Mouse (Mus musculus) C2C12 (cell line): ENCODE results near the gene Vsir. TPM values are rescaled to one million over a fixed set of nuclear protein-coding genes. Genes with fewer than 3 reads are reported as not detected.

Experiments used
- H3K27me3 ChIP-seq: one replicate; pipeline ENCODE4 v1.6.1; 2011; ENCODE audit not compliant: control insufficient read depth, insufficient read depth, insufficient read length
- H3K36me3 ChIP-seq: one replicate; pipeline ENCODE4 v1.6.1; 2011; ENCODE audit not compliant: control insufficient read depth, insufficient read depth
- H3K4me3 ChIP-seq: one replicate; pipeline ENCODE4 v1.5.1; 2011; ENCODE audit warnings: mild to moderate bottlenecking, control low read depth; ENCODE audit not compliant: poor library complexity, insufficient read depth, severe bottlenecking
- H3K79me2 ChIP-seq: one replicate; pipeline ENCODE4 v1.6.1; 2011; ENCODE audit not compliant: control insufficient read depth, insufficient read depth
- H3K79me3 ChIP-seq: one replicate; pipeline ENCODE4 v1.6.1; 2011; ENCODE audit warnings: low read depth, control low read depth
- H3ac ChIP-seq: one replicate; pipeline ENCODE3; 2011; ENCODE audit warnings: low read depth; ENCODE audit not compliant: control insufficient read depth, insufficient read length
- CEBPB ChIP-seq: IDR thresholded peaks from one replicate; pipeline ENCODE4 v1.6.1; 2011; ENCODE audit warnings: low read depth, mild to moderate bottlenecking, control low read depth, moderate library complexity
- CTCF ChIP-seq: IDR thresholded peaks from one replicate; pipeline ENCODE4 v1.5.1; 2011; ENCODE audit not compliant: control insufficient read depth, insufficient read depth, insufficient read length
- FOSL1 ChIP-seq: IDR thresholded peaks from one replicate; pipeline ENCODE4 v1.8.0; 2011; ENCODE audit warnings: mild to moderate bottlenecking, low read length; ENCODE audit not compliant: poor library complexity, insufficient read depth, severe bottlenecking
- MAX ChIP-seq: IDR thresholded peaks from one replicate; pipeline ENCODE4 v1.6.1; 2011; ENCODE audit warnings: mild to moderate bottlenecking, control low read depth
- MYOD1 ChIP-seq: IDR thresholded peaks from one replicate; pipeline ENCODE4 v1.6.1; 2011; ENCODE audit warnings: low read depth; ENCODE audit not compliant: control insufficient read depth, insufficient read length
- MYOG ChIP-seq: IDR thresholded peaks from one replicate; pipeline ENCODE4 v1.6.1; 2011; ENCODE audit not compliant: control insufficient read depth, insufficient read length; ENCODE audit errors: extremely low read depth
- USF1 ChIP-seq: IDR thresholded peaks from one replicate; pipeline ENCODE4 v1.6.1; 2011; ENCODE audit warnings: low read depth, mild to moderate bottlenecking, control low read depth, moderate library complexity
- polyA plus RNA-seq: library from polyadenylated mRNA; unstranded; fragments of >200 nt; fragmentation: generic; extraction: Trizol; gene quantifications from one replicate; pipeline ENCODE4 v1.2.1, GENCODE M21; 2012; ENCODE audit warnings: missing spikeins

Vsir gene
- polyA plus RNA-seq, 1 experiment: 0.68 TPM

- no peaks in the 10 kb centered on the region for H3K36me3 ChIP-seq
- no peak overlapping the region for H3ac ChIP-seq
- no peaks in the 10 kb centered on the region for H3K79me3 ChIP-seq
- H3K4me3 ChIP-seq: no peak overlapping the region
- H3K79me2 ChIP-seq: no peaks in the 10 kb centered on the region
- TF ChIP-seq MYOD1 (no peak), CEBPB (no peak), USF1 (no peak), MAX (no peak), MYOG (no peak), CTCF (no peak), FOSL1 (no peak)
- H3K27me3 ChIP-seq: peaks cover 37% of the 10 kb centered on the region
These were observed 73.0 kb downstream of the Vsir start for GRCm38 (mm10) chr10:60419624-60420023.

Other genes starting within 250 kb of the Vsir start
- 12.1 TPM for gene Spock2, start 240.6 kb upstream of the Vsir start, polyA plus RNA-seq
- 1.7 TPM for gene Chst3, start 127.6 kb upstream of the Vsir start, polyA plus RNA-seq
- 439 TPM for gene Psap, start 69.2 kb upstream of the Vsir start, polyA plus RNA-seq
- gene Gm17455, start 52.9 kb downstream of the Vsir start, polyA plus RNA-seq: not detected